Mouse (Mus musculus) layer of hippocampus, adult 11-12 months (tissue): ENCODE measurements around the gene 3110009E18Rik.

ENCODE experiments used
- DNase-seq: peaks from one replicate; pipeline ENCODE4 v3.0.0; 2022; ENCODE audit warnings: low spot score

Gene 3110009E18Rik

DNA sequence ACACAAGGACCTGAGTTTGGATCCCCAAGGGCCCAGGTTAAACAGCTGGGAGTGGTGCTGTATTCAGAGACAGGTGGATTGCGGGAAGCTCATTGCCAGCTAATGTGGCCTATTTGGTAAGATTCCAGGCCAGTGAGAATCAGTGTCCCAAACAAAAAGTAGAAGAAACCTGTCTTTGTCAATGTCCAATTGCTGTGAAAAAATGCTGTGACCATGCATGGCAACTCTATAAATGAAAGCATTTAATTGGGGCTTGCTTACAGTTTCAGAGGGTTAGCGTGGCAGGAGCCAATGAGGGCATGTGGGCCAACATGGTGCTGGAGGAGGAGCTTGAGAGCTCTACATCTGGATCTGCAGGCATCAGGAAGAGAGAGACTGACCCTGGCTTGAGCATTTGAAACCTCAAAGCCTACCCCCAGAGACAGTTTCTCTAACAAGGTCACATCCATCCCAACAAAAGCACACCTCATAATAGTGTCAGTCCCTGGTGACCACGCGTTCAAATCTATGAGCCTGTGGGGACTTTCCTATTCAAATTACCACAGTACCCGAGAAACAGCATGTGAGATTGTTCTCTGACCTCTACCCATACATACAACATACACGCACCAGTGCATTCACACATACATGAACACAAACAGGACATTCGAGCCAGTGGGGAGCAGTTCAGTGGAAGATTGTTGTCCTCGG, 24.7 kb downstream of the 3110009E18Rik start:
- DNase-seq, result no peak

- DNase-seq, result no peak
These were observed 26.0 kb downstream of the 3110009E18Rik start for GRCm38 (mm10) chr1:120146994-120147393.

- DNase-seq, result peak; percentile 28
These were observed 33.2 kb downstream of the 3110009E18Rik start for GRCm38 (mm10) chr1:120154232-120154631.

GRCm38 (mm10) chr1:120155325-120155724, 34.3 kb downstream of the 3110009E18Rik start:
- peak; percentile 29 for DNase-seq

- DNase-seq, result no peak
These were observed 37.6 kb downstream of the 3110009E18Rik start for GRCm38 (mm10) chr1:120158474-120159127.

DNA sequence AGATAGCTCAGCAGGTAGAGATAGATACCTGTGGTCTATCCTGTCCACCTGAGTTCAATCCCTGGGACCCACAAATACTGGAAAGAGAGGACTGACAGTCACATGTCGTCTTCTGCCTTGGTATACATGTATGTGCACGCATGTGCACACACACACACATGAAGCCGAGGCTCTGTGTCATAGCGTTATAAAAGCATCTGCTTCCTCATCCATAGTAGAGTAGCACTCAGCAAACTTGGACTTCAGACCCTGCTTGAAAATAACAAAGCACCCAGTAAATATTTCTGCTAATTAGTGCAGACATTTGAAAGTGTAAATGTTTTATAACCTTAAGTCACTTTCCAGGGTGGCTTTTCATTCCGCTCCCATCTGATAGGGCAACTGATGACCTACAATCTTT, 40.5 kb downstream of the 3110009E18Rik start:
- DNase-seq, result no peak

- DNase-seq, result no peak
These were observed 41.6 kb downstream of the 3110009E18Rik start for GRCm38 (mm10) chr1:120162616-120163015.

GRCm38 (mm10) chr1:120168016-120168415, 47.0 kb downstream of the 3110009E18Rik start:
- DNase-seq, result no peak

GRCm38 (mm10) chr1:120168674-120169073, 47.7 kb downstream of the 3110009E18Rik start:
- no peak for DNase-seq

DNA sequence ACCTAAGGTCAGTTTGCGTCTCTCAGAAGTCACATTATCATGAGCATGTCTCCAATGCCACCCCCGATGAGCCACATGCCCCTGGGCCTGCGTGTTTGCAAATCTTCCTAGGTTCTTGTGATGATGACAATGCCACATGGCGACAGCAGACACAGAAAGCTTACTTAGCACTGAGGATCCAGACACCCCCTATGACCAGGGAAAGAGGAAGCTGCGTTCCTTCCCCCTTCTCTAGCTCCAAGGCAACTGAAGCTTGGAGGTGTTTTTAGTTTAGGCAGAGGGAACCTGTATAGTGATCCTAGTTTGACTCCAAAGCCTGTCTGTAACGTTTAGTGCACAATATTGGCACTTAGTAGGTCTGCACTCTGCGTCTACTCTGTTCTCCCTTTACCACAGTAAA, 49.3 kb downstream of the 3110009E18Rik start:
- no peak for DNase-seq

DNA sequence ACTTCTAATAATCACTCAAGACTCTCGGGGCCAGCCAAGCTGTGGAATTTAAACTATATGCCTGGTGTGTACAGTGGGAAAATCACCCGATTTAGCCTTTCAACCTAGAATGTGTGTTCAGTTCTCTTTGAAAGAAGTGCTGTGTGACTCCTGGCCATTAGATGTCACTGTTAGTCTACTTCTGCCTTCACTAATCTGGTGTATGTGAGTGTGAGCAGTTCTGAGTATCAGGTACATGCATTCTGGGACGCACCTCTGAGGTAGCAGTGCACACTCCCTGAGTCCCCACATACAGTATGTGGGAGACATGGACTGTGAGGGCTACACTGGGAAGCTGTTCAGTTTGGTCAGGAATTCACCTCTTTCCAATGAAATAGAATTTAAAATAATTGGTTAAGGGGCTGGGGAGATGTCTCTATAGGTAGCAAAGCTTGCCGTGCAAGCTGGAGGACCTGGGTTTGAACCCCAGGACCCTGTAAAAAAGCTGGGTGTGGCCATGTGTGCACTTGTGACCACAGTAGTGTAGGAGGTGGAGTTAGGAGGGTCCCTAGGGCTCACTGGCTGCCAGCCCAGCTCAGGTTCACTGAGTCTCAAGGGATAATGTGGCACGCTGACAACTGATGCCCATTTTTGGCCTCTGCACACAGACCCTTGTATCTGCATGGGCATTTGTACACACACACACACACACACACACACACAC, 51.0 kb downstream of the 3110009E18Rik start:
- DNase-seq, result peak; percentile 61

DNA sequence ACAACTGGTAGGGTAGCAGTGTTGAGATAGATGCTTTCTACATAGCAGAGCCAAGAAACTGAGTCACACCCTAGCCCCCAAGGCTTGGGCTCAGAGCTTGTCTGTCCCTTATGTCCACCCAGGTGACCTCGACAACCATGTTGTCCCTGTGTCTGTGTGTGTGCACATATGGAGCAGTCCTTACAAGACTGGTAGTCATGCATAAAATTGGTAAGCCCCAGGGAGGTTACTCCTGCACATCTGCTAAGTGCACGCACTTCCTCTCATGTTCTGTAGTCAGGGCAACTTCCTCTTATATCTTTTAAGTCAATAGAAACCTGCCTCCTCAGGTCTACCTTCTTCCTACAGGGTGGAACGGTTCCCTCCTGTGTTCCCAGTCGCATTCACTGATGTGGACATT, 54.0 kb downstream of the 3110009E18Rik start:
- DNase-seq, result no peak

- no peak for DNase-seq
These were observed 55.3 kb downstream of the 3110009E18Rik start for GRCm38 (mm10) chr1:120176313-120176712.

GRCm38 (mm10) chr1:120177141-120177540, 56.2 kb downstream of the 3110009E18Rik start:
- no peak for DNase-seq

GRCm38 (mm10) chr1:120186204-120186603, 65.2 kb downstream of the 3110009E18Rik start:
- no peak for DNase-seq

DNA sequence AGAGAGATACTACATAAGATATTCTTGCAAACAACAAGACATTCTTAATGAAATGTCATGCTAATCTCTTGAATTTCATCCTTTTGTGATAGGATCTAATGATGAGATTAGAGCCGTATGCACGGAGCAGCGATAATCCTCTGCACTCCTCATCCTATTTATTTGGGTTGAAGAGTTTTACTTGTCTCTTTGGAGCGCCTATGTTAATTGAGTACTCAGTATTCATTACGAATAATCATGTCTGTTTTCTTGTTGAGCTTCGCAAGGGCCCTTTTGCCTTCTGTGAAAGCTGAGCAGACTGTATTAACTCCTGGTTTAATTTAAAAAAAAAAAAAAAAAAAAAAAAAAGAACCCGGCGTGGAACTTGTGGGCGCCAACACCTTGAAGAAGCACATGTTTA, 65.7 kb downstream of the 3110009E18Rik start:
- no peak for DNase-seq

GRCm38 (mm10) chr1:120187059-120187458, 66.1 kb downstream of the 3110009E18Rik start:
- no peak for DNase-seq

- DNase-seq, result no peak
These were observed 68.2 kb downstream of the 3110009E18Rik start for GRCm38 (mm10) chr1:120189206-120189605.

- DNase-seq, result no peak
These were observed 69.3 kb downstream of the 3110009E18Rik start for GRCm38 (mm10) chr1:120190300-120190699.

DNA sequence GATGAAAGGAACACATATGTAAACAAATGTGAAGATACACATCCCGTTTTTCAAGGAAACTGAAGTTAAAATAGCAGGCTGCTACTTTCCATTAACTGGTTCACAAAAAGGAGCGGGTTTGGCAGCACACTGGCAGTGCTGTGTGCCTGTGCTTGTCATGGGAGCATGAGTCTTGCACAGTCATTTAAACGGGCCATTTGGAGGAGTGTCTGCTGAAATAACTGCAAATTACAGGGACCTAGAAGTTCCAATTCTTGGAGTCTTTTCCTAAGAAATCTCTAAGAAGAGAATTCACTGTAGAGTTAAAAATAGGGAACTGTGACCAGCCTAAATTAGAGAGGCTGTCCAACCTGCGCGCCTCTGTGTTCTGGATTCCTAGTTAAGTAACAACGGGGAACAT, 70.0 kb downstream of the 3110009E18Rik start:
- no peak for DNase-seq

DNA sequence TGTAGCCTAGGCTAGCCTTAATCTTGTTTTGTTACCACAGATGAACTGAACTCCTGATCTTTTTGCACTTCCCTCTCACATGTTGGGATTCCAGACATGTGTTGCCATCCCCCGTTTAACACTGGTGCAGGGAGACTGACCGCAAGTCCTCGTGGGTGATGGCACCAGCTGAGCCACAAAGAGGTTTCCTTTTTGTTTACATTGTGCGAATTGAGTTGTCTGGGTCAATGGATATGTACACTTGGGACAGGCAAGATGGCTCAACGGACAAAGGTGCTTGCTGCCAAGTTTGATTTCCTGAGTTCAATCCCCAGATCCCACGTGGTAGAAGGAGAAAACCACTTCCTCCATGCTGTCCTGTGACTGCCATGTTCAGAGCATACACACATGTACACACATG, 71.3 kb downstream of the 3110009E18Rik start:
- no peak for DNase-seq

GRCm38 (mm10) chr1:120193586-120193985, 72.6 kb downstream of the 3110009E18Rik start:
- no peak for DNase-seq

DNA sequence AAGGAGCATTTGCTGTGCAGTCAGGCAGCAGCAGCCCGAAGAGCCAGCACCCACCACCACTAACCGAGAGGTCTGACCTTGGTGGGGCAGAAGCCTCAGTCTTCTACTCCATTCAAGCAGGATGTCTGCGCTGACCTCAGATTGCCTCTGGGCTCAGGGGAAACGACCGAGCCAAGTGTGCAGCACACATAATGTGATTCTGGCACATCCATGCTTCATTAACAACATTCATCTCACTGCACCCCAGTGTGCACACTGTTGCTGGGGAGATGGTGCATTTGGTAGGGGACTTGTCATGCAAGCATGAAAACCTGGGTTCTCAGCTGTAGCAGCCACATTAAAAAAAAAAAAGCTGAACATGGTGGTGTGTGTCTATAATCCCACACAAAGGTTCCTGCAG, 75.0 kb downstream of the 3110009E18Rik start:
- DNase-seq, result no peak
